Mouse (Mus musculus) gonadal fat pad, adult 2 months (tissue): ENCODE measurements around the gene Vegfb. TPM values are rescaled to one million over a fixed set of nuclear protein-coding genes. Genes with fewer than 3 reads are reported as not detected.

Experiments used
- DNase-seq: peaks from one replicate; pipeline ENCODE4 v3.0.0-alpha.2; 2012; ENCODE audit warnings: low read depth
- polyA plus RNA-seq: library from polyadenylated mRNA; depleted of rRNA; stranded (reverse); fragments of >200 nt; gene quantifications from 2 replicates; pipeline ENCODE4 v1.2.3, GENCODE M21; 2012; rRNA removed

Gene Vegfb
- polyA plus RNA-seq, 1 experiment, result 62.4 TPM

DNA sequence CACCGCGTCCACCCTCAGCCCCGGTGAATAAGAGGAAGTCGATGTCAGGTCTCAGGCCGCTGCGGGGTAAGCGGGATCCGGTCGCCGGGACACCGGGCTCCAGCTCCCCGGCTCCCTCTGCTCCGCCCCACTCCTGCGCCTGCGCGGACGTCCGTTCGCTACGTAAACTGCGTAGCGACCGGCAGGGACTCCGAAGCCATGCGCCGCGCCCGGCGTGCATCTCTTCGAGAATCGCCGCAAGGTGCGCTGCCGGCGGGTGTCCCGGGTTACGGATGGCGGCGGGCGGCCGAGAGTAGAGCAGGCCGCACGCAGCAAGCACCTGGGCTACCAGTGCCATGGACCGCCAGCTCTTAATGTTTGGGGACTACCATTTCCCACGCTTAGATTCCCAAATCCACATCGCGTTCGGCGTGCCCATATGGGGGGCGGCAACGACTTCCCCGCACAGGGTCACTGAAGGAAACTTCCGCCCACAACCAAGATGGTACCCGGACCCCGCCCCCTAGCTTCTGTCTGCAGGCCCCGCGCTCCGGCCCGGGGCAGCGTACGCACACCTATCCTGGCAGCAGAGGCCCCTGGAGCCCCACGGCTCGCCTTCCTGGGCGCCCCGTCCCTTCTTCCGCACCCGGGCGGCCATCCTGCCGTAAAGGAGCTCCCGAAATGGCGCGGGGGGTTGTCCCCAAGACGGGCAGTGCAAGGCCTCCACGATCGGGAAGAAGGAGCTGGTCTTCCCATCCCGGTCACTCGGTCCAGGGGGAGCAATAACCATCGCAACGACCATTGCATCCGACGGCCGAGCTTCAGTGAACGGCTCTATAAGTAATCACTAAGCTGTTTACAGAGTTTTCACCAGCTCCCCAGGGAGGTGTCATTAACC lies 45.8 kb downstream of the Vegfb start, which contains the start of gene Bad:
TSS of gene Bad (plus strand) at position 490 of the 877 bp plus-strand sequence.
- no peak for DNase-seq

DNA sequence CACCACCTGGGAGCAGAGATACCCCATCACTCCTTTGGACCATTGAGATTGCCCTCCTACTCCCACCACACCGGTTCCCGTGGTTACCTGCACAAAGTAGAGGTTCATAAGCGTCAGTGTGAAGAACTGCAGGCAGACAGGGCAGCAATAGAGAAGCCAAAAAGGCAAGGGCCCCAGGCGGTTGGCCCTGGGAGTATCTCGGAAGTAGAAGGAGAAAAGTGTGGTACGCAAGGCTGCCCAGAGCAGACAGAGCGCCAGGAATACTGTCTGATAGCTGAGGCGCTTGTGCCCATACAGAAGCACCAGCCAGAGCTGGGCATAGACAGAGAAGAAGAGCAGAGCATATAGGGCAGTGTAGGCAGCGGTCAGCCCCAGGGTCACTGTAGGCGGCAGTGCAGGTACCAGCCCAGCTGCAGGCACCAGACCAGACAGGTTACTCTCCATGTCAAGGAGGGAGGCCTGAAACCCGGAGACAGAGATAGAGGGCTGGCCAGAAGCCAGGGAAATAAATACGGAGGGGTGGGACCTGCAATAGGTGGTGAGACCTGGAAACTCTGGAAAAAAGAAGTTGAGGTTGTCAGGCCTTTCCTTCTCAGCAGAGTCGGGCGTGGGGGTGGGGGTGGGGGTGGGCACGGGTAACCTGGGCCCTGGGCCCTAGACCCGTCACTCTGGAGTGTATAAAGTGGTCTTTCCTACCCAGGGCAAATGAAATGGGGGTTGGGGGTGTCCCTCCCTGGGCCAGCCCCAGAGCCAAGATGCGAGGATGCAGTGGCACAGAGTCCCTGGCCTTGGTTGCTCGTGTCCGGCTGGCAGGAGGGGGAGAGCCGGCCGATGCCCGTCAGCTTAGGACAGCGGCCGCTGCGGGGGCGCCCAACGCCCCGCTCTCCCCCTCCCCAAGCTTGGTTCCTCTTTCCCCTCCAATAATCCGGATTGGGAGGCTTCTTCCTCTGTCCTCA lies 46.8 kb downstream of the Vegfb start:
- no peak for DNase-seq

DNA sequence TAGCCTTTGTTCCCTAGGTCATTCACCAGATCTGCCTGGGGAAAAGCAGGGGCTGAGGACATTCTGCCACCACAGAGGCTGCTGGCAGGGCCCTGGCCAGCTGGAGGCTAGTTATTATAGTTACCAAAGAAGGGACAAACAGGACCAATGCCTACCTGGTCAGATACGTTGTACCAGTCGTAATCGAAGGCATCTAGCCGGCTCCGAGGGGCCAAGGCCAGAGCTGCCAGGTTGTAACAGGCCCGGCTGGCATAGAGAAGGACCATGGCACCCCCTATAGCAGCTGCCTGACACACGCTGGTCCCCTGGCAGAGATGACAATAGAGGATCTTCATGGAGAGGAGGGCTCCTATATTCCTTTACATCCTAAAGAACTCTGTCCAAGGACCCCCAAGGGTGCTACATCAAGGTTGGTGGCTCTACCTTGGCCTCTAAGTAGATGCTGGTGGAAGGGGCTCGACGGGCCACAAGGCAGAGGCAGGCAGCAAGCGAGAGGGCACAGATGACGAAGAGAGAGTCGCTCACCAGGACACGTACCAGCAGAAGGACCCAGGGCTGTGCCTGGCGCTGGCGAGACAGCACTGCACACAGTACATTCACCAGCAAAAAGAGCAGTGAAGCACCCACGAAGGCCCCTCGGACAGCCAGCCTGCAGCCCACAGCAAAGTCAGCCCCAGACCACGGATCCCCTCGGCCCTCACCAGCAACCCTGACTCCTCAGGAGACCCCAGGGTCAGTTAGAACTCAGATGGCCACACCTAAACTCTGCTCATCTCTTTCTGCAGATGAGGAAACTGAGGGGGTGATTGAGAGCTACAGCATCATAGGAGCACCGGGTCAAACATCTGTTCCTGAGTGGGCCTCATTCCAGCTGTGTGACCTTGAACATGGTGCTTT lies 48.1 kb downstream of the Vegfb start:
- no peak for DNase-seq

- DNase-seq, result no peak
These were observed 49.6 kb downstream of the Vegfb start for GRCm38 (mm10) chr19:6937541-6938465.

DNA sequence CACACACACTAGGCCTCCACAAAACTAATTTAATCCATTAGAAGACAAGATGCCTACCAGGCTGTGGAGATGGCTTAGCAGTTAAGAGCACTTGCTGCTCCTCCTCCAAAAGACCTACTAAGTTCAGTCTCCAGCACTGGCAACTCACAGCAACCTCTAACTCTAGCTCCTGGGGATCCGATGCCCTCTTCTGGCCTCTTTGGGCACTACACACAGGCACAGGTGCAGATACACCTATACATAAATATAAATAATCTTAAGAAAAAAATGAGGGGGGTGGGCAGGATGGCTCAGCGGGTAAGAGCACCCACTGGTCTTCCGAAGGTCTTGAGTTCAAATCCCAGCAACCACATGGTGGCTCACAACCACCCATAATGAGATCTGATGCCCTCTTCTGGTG lies 51.2 kb downstream of the Vegfb start:
- no peak for DNase-seq

DNA sequence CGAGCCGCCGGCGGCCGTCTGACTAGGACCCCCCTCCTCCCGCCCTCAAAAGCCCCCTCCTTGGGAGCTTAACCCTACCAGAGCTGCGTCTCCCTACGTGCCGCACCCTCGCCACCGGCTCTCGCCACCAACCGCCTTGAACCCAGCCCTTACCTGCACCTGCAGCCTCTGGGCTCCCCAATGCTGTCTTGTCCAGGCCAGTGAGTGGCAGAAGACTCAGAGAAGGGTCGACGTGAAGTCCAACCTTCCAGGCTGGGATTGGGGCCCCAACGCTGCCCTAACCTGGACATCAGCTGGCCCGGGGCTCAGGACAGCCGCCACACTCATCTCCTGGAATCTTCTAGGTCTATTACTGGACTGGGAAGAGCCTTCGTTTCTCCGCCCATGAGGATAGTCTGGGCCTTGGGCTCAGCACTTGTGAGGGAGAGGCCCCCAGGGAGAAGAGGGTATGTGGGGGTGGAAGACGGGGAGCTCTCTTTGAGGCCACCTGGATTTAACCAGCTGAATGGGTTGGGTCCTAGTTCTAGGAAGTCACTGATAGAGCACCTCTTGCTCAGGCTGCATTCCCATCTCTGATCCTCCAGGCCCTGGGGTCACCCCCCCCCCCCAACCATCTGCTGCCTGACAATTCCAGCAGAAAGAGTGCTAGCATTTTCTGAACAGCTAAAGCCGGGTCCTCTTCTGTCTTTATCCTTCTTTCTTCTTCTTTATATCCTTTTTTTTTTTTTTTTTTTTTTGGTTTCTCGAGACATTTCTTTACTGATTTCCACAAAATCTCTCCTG lies 53.1 kb downstream of the Vegfb start, which contains the start of gene Kcnk4:
TSS of gene Kcnk4 (minus strand) at position 321 of the 783 bp plus-strand sequence.
- no peak for DNase-seq

- DNase-seq, result no peak
These were observed 53.8 kb downstream of the Vegfb start for GRCm38 (mm10) chr19:6933436-6934194.

DNA sequence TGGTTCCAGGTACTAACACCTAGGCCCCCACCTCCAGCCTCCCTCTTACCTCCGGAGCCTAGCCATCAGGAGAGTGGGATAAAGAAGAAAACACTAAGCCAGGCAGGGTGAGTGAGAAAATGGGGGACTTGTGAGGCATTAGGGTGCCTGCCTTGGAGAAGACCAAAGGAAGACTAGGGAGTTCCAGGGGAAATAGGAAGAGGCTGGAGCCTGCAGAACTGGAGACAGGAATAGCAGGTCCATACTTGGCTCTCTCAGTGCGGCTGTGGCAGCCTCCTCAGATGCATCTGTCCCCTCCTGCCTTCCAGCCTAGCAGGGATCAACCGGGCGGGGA lies 54.4 kb downstream of the Vegfb start:
- DNase-seq, result no peak

Other genes with a start within 250 kb of the Vegfb start
- 28.2 and 32.0 TPM in 2 replicates for gene Rps6ka4, start 147.0 kb downstream of the Vegfb start, polyA plus RNA-seq
- 2.9 and 3.1 TPM in 2 replicates for gene Ccdc88b, start 129.4 kb downstream of the Vegfb start, polyA plus RNA-seq
- 101 and 122 TPM in 2 replicates for gene Trmt112, start 78.0 kb downstream of the Vegfb start, polyA plus RNA-seq
- 231 and 263 TPM in 2 replicates for gene Prdx5, start 77.5 kb downstream of the Vegfb start, polyA plus RNA-seq
- 40.7 and 50.4 TPM in 2 replicates for gene Esrra, start 65.8 kb downstream of the Vegfb start, polyA plus RNA-seq
- gene Catsperz, start 62.3 kb downstream of the Vegfb start, polyA plus RNA-seq, result 2.4 and 4.3 TPM in 2 replicates
- gene Kcnk4, start 53.1 kb downstream of the Vegfb start, polyA plus RNA-seq, result 0.08 and 0.15 TPM in 2 replicates
- 60.1 and 82.0 TPM in 2 replicates for gene Bad, start 45.8 kb downstream of the Vegfb start, polyA plus RNA-seq
- 85.1 and 89.1 TPM in 2 replicates for gene Gpr137, start 45.2 kb downstream of the Vegfb start, polyA plus RNA-seq
- 69.4 and 78.5 TPM in 2 replicates for gene Ppp1r14b, start 12.7 kb downstream of the Vegfb start, polyA plus RNA-seq
- gene Plcb3, start 11.2 kb downstream of the Vegfb start, polyA plus RNA-seq, result 63.4 and 74.5 TPM in 2 replicates
- 80.5 and 126 TPM in 2 replicates for gene Fkbp2, start 7.2 kb downstream of the Vegfb start, polyA plus RNA-seq
- gene Dnajc4, start 4.9 kb upstream of the Vegfb start, polyA plus RNA-seq, result 65.3 and 68.7 TPM in 2 replicates
- 45.2 and 46.9 TPM in 2 replicates for gene Nudt22, start 8.5 kb upstream of the Vegfb start, polyA plus RNA-seq
- gene Trpt1, start 8.5 kb upstream of the Vegfb start, polyA plus RNA-seq, result 18.6 and 21.1 TPM in 2 replicates
- 10.3 and 11.8 TPM in 2 replicates for gene Fermt3, start 31.8 kb upstream of the Vegfb start, polyA plus RNA-seq
- 42.0 and 46.0 TPM in 2 replicates for gene Stip1, start 52.3 kb upstream of the Vegfb start, polyA plus RNA-seq
- gene Macrod1, start 69.2 kb upstream of the Vegfb start, polyA plus RNA-seq, result 29.9 and 42.2 TPM in 2 replicates
- 0.51 and 0.91 TPM in 2 replicates for gene Flrt1, start 118.1 kb upstream of the Vegfb start, polyA plus RNA-seq
- 121 and 122 TPM in 2 replicates for gene Otub1, start 218.7 kb upstream of the Vegfb start, polyA plus RNA-seq
- gene Cox8a, start 230.0 kb upstream of the Vegfb start, polyA plus RNA-seq, result 1,770 and 2,047 TPM in 2 replicates